Mouse (Mus musculus) limb, embryonic 10.5 days (tissue): ENCODE data around the gene Thap8. TPM values are rescaled to one million over a fixed set of nuclear protein-coding genes. Genes with fewer than 3 reads are reported as not detected.
A peak's percentile ranks its signal among the peaks of the same experiment; 100 is the strongest.

Source experiments
- DNase-seq: peaks from one replicate; pipeline ENCODE4 v3.0.0-alpha.2; 2017; ENCODE audit warnings: low spot score
- H3K27ac ChIP-seq: fragments of 300-500 bp; sonication (generic); 2 replicates; pipeline ENCODE4 v1.5.1; 2016; ENCODE audit warnings: mild to moderate bottlenecking
- H3K27me3 ChIP-seq: fragments of 300-500 bp; sonication (generic); 2 replicates; pipeline ENCODE4 v1.6.1; 2016; ENCODE audit warnings: low read depth, mild to moderate bottlenecking; ENCODE audit not compliant: poor library complexity, severe bottlenecking
- H3K36me3 ChIP-seq: fragments of 300-500 bp; sonication (generic); 2 replicates; pipeline ENCODE4 v1.6.1; 2016; ENCODE audit warnings: mild to moderate bottlenecking, moderate library complexity
- H3K4me1 ChIP-seq: fragments of 300-500 bp; sonication (generic); 2 replicates; pipeline ENCODE4 v1.6.1; 2016
- H3K4me3 ChIP-seq: fragments of 300-500 bp; sonication (generic); 2 replicates; pipeline ENCODE4 v1.5.1; 2016; ENCODE audit warnings: mild to moderate bottlenecking, moderate library complexity
- H3K9me3 ChIP-seq: fragments of 300-500 bp; sonication (generic); replicated peaks from 2 replicates; pipeline ENCODE4 v1.6.1; 2016; ENCODE audit warnings: mild to moderate bottlenecking
- WGBS: fragments of 180-500 bp; shearing (Covaris S2); methylation state at CpG from one replicate; pipeline ENCODE4 v1.1.7; 2016; 5-methylcytosine and 5-hydroxymethylcytosine counted together
- polyA plus RNA-seq: library from polyadenylated mRNA; unstranded; fragments of >200 nt; fragmentation: Nextera tagmentation; extraction: Ambion mirVana; gene quantifications from 2 replicates; pipeline ENCODE4 v1.2.1, GENCODE M21; 2016

Gene Thap8
- polyA plus RNA-seq, 1 experiment from 2014 or later: 0.25 TPM

GRCm38 (mm10) chr7:30325364-30325763, 45.5 kb downstream of the Thap8 start:
- DNase-seq: peak; percentile 64
- peaks cover 24% of the 10 kb centered on the region for H3K4me1 ChIP-seq
- 0 out of 2 replicates have a peak, but pooled peaks cover 9% of the 10 kb centered on the region for H3K27me3 ChIP-seq
- no peaks in the 10 kb centered on the region for H3K36me3 ChIP-seq
- no peak overlapping the region for H3K27ac ChIP-seq
- H3K4me3 ChIP-seq: no peak overlapping the region
- WGBS: 55% methylated on average over 2 of the region's 2 CpGs
- no peaks in the 10 kb centered on the region for H3K9me3 ChIP-seq

GRCm38 (mm10) chr7:30326427-30326826, 46.5 kb downstream of the Thap8 start:
- H3K36me3 ChIP-seq: no peaks in the 10 kb centered on the region
- no peak overlapping the region for H3K4me3 ChIP-seq
- no peak for DNase-seq
- H3K27ac ChIP-seq: no peak overlapping the region
- H3K27me3 ChIP-seq: 0 out of 2 replicates have a peak, but pooled peaks cover 9% of the 10 kb centered on the region
- peaks cover 18% of the 10 kb centered on the region for H3K4me1 ChIP-seq
- no peaks in the 10 kb centered on the region for H3K9me3 ChIP-seq

GRCm38 (mm10) chr7:30327140-30327539, 47.2 kb downstream of the Thap8 start:
- no peak overlapping the region for H3K4me3 ChIP-seq
- peaks cover 19% of the 10 kb centered on the region for H3K4me1 ChIP-seq
- WGBS: 70% methylated on average over 15 of the region's 15 CpGs
- H3K27ac ChIP-seq: no peak overlapping the region
- 0 out of 2 replicates have a peak, but pooled peaks cover 9% of the 10 kb centered on the region for H3K27me3 ChIP-seq
- DNase-seq: no peak
- H3K36me3 ChIP-seq: no peaks in the 10 kb centered on the region
- H3K9me3 ChIP-seq: no peaks in the 10 kb centered on the region

- 51% methylated on average over 10 of the region's 10 CpGs for WGBS
Observed at GRCm38 (mm10) chr7:30328379-30328778, 48.5 kb downstream of the Thap8 start.

GRCm38 (mm10) chr7:30331887-30332286, 52.0 kb downstream of the Thap8 start:
- WGBS: 5% methylated on average over 13 of the region's 13 CpGs
- no peak overlapping the region for H3K4me3 ChIP-seq

More at GRCm38 (mm10) chr7:30328379-30328778, 48.5 kb downstream of the Thap8 start:
- no peak for DNase-seq
- no peak overlapping the region for H3K27ac ChIP-seq
- H3K9me3 ChIP-seq: no peaks in the 10 kb centered on the region
- H3K27me3 ChIP-seq: peaks cover 21% of the 10 kb centered on the region
- no peaks in the 10 kb centered on the region for H3K36me3 ChIP-seq
- H3K4me3 ChIP-seq: no peak overlapping the region
- H3K4me1 ChIP-seq: peaks cover 13% of the 10 kb centered on the region; the same call in 1 of the 2 replicates

GRCm38 (mm10) chr7:30332622-30333259, 52.8 kb downstream of the Thap8 start:
- H3K4me1 ChIP-seq: peaks cover 9% of the 10 kb centered on the region; the same call in 1 of the 2 replicates
- no peak for DNase-seq
- peaks cover 44% of the 10 kb centered on the region for H3K27me3 ChIP-seq
- WGBS: 67% methylated on average over 18 of the region's 18 CpGs
- no peaks in the 10 kb centered on the region for H3K9me3 ChIP-seq
- H3K4me3 ChIP-seq: no peak overlapping the region
- H3K36me3 ChIP-seq: no peaks in the 10 kb centered on the region
- H3K27ac ChIP-seq: no peak overlapping the region

More at GRCm38 (mm10) chr7:30331887-30332286, 52.0 kb downstream of the Thap8 start:
- peak; percentile 73 for DNase-seq
- Histone ChIP-seq H3K4me1 (peaks cover 13% of the 10 kb centered on the region; the same call in 1 of the 2 replicates), H3K9me3 (no peaks in the 10 kb centered on the region), H3K36me3 (no peaks in the 10 kb centered on the region), H3K27ac (no peak overlapping the region), H3K27me3 (peaks cover 49% of the 10 kb centered on the region)

- 86% methylated on average over 4 of the region's 4 CpGs for WGBS
- Histone ChIP-seq H3K27me3 (peaks cover 41% of the 10 kb centered on the region), H3K4me3 (no peak overlapping the region), H3K36me3 (no peaks in the 10 kb centered on the region), H3K27ac (no peak overlapping the region), H3K9me3 (no peaks in the 10 kb centered on the region), H3K4me1 (peaks cover 9% of the 10 kb centered on the region; the same call in 1 of the 2 replicates)
- no peak for DNase-seq
Observed at GRCm38 (mm10) chr7:30333436-30333835, 53.5 kb downstream of the Thap8 start.

GRCm38 (mm10) chr7:30334563-30334962, 54.7 kb downstream of the Thap8 start:
- Histone ChIP-seq H3K27ac (no peak overlapping the region), H3K4me1 (peaks cover 9% of the 10 kb centered on the region; the same call in 1 of the 2 replicates), H3K36me3 (no peaks in the 10 kb centered on the region), H3K4me3 (no peak overlapping the region), H3K27me3 (peaks cover 40% of the 10 kb centered on the region), H3K9me3 (no peaks in the 10 kb centered on the region)
- no peak for DNase-seq
- 66% methylated on average over 5 of the region's 5 CpGs for WGBS

GRCm38 (mm10) chr7:30335688-30336087, 55.8 kb downstream of the Thap8 start:
- WGBS: 81% methylated on average over 6 of the region's 6 CpGs
- Histone ChIP-seq H3K4me3 (no peak overlapping the region), H3K27me3 (peaks cover 40% of the 10 kb centered on the region), H3K9me3 (no peaks in the 10 kb centered on the region), H3K36me3 (no peaks in the 10 kb centered on the region), H3K27ac (no peak overlapping the region), H3K4me1 (peaks cover 9% of the 10 kb centered on the region; the same call in 1 of the 2 replicates)
- DNase-seq: no peak

GRCm38 (mm10) chr7:30336384-30336783, 56.5 kb downstream of the Thap8 start:
- peaks cover 8% of the 10 kb centered on the region; the same call in 1 of the 2 replicates for H3K4me1 ChIP-seq
- peaks cover 40% of the 10 kb centered on the region for H3K27me3 ChIP-seq
- no peaks in the 10 kb centered on the region for H3K9me3 ChIP-seq
- no peak overlapping the region for H3K27ac ChIP-seq
- no peaks in the 10 kb centered on the region for H3K36me3 ChIP-seq
- peak; percentile 84 for DNase-seq
- H3K4me3 ChIP-seq: no peak overlapping the region
- WGBS: 5% methylated on average over 9 of the region's 9 CpGs

GRCm38 (mm10) chr7:30339432-30340109, 59.7 kb downstream of the Thap8 start:
- DNase-seq: no peak
- Histone ChIP-seq H3K4me1 (peaks cover 8% of the 10 kb centered on the region; the same call in 1 of the 2 replicates), H3K36me3 (no peaks in the 10 kb centered on the region), H3K27me3 (peaks cover 16% of the 10 kb centered on the region), H3K4me3 (no peak overlapping the region), H3K9me3 (no peaks in the 10 kb centered on the region), H3K27ac (no peak overlapping the region)
- WGBS: 76% methylated on average over 5 of the region's 5 CpGs
